Mouse (Mus musculus) right cerebral cortex, postnatal 14 days (tissue): Measurements from ENCODE around the gene Htr1a.

Source experiments
- DNase-seq: peaks from one replicate; pipeline ENCODE4 v3.0.0; 2022

The Htr1a gene

DNA sequence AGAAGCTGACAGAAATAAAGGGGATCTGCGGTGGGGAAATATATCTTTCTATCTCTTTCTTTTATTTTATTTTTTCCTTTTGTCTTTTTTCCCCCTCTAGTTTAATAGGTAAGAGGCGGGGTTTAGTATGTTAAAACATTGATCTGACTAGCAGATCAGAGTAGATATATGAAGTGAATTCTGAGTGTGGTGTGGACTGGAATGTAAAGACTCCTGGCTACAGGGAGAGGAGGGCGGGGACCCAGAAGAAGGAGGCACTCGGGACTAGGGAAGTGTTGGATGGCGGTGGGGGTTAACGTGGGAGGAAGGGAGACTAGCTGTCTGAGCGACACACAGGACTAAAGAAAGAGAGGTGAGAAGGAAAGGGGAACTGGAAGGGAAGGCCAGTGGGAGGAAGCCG, at the start of gene Htr1a:
Gene Htr1a, plus strand, starts transcription at position 301 of the 400 bp plus-strand sequence.
- DNase-seq = no peak

DNA sequence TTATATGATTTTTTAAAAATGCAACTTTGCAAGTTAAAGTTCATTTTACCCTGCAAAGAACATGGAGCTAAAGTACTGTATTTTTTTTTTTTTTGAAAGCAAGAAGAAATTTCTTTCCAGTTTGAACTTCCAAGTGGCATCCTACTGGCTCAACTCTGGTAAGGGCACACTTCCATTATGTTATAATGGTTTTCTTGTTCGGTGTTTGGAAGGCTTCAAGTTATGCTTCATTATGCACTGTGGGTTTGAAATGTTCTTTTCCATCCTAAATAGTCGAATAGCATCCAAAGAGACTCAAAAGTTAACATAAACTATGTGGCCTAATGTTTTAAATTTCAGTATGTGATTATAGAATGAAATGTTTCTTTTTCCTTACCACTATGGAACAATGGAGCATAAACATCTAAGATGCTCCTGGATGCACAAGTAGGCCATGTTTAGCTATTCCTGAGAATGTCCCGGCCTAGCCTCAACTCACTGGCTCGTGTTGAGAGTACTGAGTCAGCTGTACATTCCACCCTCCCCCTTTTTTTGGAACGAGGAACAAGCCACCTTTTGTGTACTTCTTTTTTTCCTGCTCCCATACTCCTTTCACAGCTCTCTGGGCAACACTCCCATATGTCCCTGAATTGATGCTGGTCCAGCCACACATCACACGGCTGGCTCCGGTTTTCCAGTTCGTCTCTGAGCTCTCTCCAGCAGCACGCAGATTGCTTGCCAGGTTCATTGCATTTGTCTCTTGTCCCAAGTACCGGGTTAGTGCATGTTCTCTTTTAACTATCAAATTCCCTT, 31.7 kb upstream of the Htr1a start:
- peak; percentile 16 for DNase-seq

DNA sequence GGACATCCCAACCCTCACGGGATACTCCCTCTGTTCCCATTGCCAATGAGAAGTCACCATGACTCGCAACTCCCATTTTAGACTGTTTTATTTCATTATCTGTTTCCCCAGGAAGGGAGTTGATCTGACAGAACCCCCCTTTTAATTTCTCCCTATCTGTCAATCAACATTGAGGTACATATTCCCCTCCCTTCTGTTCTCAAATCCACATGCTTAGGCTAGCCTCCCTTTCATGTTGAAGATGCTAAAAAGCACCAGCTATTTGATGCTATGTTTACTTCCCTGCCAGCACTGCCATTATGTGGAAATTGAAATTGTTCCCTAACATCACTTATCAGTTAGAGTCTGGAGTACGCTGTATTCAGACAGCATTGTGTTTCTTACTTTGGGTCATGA, 31.1 kb upstream of the Htr1a start:
- no peak for DNase-seq

DNA sequence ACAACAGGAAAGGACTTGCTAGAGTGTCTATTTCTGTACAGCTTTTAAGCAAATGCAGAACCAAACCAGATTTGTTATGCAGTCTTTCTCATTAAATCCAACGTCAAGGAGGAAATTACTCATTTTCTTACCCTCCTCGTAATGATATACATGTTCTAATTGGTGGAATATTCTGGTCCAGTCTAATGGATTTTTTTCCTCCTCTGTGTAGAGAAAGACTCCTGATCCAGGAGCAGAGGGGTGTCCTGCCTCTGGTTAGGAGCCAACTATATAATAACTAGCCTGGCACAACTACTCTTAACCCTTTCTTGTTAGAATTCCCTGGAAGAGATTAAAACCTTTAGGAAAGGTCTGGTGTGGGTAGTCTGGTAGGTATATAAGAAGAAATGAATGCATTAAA, 10.3 kb upstream of the Htr1a start:
- DNase-seq = no peak

DNA sequence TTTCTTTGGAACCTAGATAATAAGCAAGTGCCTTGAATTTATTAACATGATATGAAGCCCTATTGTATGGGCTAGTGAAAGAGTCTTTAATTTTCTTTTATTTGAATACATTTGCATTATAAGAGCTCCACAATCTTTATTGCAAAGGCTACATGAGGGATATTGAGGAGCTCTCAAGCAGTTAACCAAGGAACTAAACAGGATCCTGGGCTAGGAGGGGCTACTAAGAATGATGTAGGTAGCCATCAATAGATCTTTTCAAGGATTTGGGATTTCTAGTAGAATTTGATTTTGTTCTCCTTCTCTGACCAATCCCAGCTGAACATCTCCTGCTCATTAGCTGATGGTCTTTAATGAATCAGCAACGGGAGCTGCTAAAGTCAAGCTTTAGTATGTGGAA, 9.8 kb upstream of the Htr1a start:
- no peak for DNase-seq

DNA sequence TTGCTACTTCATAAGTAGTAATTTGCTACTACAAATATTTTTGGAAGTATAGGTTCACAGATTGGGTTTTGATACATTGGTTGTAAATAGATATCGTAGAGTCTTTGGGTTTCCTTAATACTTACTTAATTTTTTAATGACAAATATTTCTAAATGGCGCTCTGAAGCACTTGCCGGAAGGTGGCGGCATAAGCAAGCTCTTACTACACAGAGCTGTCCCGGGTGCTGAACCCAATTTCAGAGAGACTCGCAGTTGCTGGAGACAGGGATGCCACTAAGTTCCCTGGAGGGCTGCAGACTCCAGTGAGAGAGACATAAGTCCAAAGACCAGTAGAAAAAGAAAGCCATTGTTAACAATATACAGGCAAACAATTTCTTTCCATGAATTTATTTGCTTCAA, 863 bp upstream of the Htr1a start:
- DNase-seq = peak; percentile 72

DNA sequence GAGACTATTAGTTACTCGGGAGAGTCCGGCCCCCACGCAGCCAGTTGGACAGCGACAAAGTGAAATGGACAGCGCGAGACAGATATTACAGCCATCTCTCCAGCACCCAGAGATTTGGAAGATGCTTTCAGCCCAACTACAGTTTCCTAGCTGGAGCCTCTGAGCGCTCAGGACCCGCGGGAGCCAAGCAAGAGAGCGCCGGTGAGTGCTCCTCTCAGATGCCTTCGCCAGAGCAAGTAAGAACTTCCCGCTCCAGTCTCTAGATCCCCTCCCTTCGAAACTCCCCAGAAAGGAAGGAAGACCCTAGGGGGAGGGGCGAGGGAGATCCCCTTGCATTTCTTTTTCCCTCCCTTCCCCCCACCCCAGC, 415 bp downstream of the Htr1a start:
- DNase-seq = peak; percentile 22

DNA sequence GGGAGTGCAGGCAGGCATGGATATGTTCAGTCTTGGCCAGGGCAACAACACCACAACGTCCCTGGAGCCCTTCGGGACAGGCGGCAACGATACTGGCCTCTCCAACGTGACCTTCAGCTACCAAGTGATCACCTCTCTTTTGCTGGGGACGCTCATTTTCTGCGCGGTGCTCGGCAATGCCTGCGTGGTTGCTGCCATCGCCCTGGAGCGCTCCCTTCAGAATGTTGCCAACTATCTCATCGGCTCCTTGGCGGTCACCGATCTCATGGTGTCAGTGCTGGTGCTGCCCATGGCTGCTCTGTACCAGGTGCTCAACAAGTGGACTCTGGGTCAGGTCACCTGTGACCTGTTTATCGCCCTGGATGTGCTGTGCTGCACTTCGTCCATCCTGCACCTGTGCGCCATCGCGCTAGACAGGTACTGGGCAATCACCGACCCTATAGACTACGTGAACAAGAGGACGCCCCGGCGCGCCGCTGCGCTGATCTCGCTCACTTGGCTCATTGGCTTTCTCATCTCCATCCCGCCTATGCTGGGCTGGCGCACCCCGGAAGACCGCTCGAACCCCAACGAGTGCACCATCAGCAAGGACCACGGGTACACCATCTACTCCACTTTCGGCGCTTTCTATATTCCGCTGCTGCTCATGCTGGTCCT, 927 bp downstream of the Htr1a start:
- DNase-seq = peak; percentile 29

DNA sequence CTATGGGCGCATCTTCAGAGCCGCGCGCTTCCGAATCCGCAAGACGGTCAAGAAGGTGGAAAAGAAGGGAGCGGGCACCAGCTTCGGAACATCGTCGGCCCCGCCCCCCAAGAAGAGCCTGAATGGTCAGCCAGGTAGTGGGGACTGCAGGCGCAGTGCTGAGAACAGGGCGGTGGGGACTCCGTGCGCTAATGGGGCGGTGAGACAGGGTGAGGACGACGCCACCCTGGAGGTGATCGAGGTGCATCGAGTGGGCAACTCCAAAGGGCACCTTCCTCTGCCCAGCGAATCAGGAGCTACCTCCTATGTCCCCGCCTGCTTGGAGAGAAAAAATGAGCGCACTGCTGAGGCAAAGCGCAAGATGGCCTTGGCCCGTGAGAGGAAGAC, 1.4 kb downstream of the Htr1a start:
- no peak for DNase-seq

DNA sequence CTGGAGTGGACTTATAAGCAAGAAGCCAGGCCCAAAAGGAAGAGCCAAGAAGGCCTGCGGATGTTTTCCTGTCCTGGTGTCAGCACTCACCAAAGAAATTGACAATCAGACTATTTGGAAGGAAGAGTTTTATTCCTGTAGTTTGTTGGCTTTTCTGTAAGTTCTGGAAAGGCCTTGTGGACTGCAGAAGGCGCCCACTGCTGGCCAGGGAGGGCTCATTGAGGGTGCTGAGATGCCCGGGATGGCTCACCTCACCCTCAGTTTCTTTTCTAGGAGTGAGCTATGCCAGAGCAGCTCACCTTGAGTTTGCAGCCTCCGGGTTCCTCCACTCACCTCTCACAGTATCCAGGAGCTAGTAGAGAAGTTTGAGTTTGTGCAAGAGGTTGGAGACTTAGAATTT, 2.8 kb downstream of the Htr1a start:
- no peak for DNase-seq

DNA sequence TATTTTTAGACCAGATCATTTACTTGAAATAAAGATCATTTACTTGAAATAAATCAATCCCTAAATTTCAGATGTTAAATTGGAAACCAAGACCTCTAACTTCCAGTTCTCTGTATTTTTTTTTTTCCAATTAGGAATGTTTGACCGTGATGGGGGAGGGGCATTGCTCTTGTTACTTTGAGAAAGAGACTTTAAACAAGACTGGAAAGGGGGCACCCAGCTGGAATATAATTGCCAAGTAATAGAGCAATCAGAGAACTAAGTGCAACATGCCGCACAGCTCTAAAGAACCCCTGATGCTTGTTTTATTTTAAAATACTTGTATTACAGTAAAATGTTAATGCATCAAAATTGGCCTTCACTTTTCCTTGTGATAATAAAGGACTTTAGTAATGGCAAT, 4.3 kb downstream of the Htr1a start:
- no peak for DNase-seq

DNA sequence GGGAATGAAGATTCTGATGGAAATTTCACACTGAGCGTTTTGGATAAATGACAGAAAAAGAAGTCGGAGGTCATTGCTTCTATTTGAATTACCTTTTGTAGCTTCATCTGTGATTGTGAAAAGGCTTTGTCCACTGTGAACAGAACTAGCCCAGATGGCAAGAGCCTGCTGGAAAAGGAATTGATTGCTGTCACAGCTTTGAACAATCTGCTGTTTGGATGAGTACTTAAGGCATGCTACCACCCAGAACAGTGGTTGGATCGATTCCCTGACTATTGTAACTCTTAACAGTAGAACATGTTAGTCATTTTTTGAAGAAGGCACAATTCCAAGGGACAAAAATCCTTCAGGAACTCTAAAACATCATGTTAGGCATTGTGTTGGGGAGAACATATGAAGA, 8.1 kb downstream of the Htr1a start:
- no peak for DNase-seq
